Mouse (Mus musculus) ES-CJ7 (cell line): ENCODE results near the gene Mrps16.

Experiments
- DNase-seq: peaks from one replicate; pipeline ENCODE4 v3.0.0; 2011; ENCODE audit warnings: low read depth, low spot score

Gene Mrps16

GRCm38 (mm10) chr14:20393205-20393913 is at the start of gene Mrps16:
Mrps16 (minus strand) TSS chr14:20393634.
- peak; percentile 95 for DNase-seq

- no peak for DNase-seq
These were observed 48.8 kb upstream of the Mrps16 start for GRCm38 (mm10) chr14:20442252-20442651.

- no peak for DNase-seq
These were observed 43.5 kb upstream of the Mrps16 start for GRCm38 (mm10) chr14:20436976-20437375.

GRCm38 (mm10) chr14:20432420-20432819 is 39.0 kb upstream of the Mrps16 start:
- no peak for DNase-seq

GRCm38 (mm10) chr14:20431726-20432125 is 38.3 kb upstream of the Mrps16 start:
- DNase-seq = no peak

GRCm38 (mm10) chr14:20429833-20430232 is 36.4 kb upstream of the Mrps16 start:
- DNase-seq = no peak

- no peak for DNase-seq
These were observed 35.2 kb upstream of the Mrps16 start for GRCm38 (mm10) chr14:20428593-20428992.

GRCm38 (mm10) chr14:20423046-20423445 is 29.6 kb upstream of the Mrps16 start:
- DNase-seq = no peak

GRCm38 (mm10) chr14:20422257-20422656 is 28.8 kb upstream of the Mrps16 start:
- DNase-seq = no peak

GRCm38 (mm10) chr14:20400071-20400470 is 6.6 kb upstream of the Mrps16 start:
- peak; percentile 66 for DNase-seq

GRCm38 (mm10) chr14:20398864-20399263 is 5.4 kb upstream of the Mrps16 start:
- DNase-seq = peak; percentile 38

- DNase-seq = no peak
These were observed 3.8 kb upstream of the Mrps16 start for GRCm38 (mm10) chr14:20397220-20397619.

- no peak for DNase-seq
These were observed 1.1 kb downstream of the Mrps16 start for GRCm38 (mm10) chr14:20392326-20392725.

- DNase-seq = no peak
These were observed 3.9 kb downstream of the Mrps16 start for GRCm38 (mm10) chr14:20389446-20390079.

- peak; percentile 90 for DNase-seq
These were observed 4.8 kb downstream of the Mrps16 start, which contains the start of gene Dnajc9 for GRCm38 (mm10) chr14:20388441-20389129. Dnajc9 (minus strand) TSS chr14:20388910.

GRCm38 (mm10) chr14:20379753-20380430 is 13.5 kb downstream of the Mrps16 start:
- DNase-seq = no peak

- no peak for DNase-seq
These were observed 14.3 kb downstream of the Mrps16 start for GRCm38 (mm10) chr14:20379087-20379640.

GRCm38 (mm10) chr14:20378313-20379061 is 14.9 kb downstream of the Mrps16 start:
- DNase-seq = peak; percentile 83

GRCm38 (mm10) chr14:20377112-20377521 is 16.3 kb downstream of the Mrps16 start:
- no peak for DNase-seq

GRCm38 (mm10) chr14:20371854-20372253 is 21.6 kb downstream of the Mrps16 start:
- no peak for DNase-seq

- DNase-seq = no peak
These were observed 22.6 kb downstream of the Mrps16 start for GRCm38 (mm10) chr14:20370798-20371197.
